Mouse (Mus musculus): ENCODE measurements at regions not wholly inside any gene's neighbourhood (a gene's known extent, or its start where the extent isn't known, plus 50 kb on each side); places are given as distances from the start of the nearest gene placed in this dataset.

- no peak for ATAC-seq
These were observed 131.7 kb upstream of the Marcks start for GRCm38 (mm10) chr10:37270236-37271000.

GRCm38 (mm10) chr10:37266909-37267308 is 128.2 kb upstream of the Marcks start:
- ATAC-seq = no peak

- ATAC-seq = no peak
These were observed 122.2 kb upstream of the Marcks start for GRCm38 (mm10) chr10:37260791-37261488.

- no peak for ATAC-seq
These were observed 120.5 kb upstream of the Marcks start for GRCm38 (mm10) chr10:37259186-37259585.

- ATAC-seq = no peak
These were observed 118.8 kb upstream of the Marcks start for GRCm38 (mm10) chr10:37257544-37257943.

GRCm38 (mm10) chr10:37250934-37251521 is 112.3 kb upstream of the Marcks start:
- ATAC-seq = no peak

GRCm38 (mm10) chr10:37250157-37250556 is 111.4 kb upstream of the Marcks start:
- peak; percentile 42 for ATAC-seq

- peak; percentile 16 for ATAC-seq
These were observed 110.8 kb upstream of the Marcks start for GRCm38 (mm10) chr10:37249511-37249910.

GRCm38 (mm10) chr10:37247121-37247520 is 108.4 kb upstream of the Marcks start:
- no peak for ATAC-seq

GRCm38 (mm10) chr10:37243136-37243535 is 104.4 kb upstream of the Marcks start:
- no peak for ATAC-seq

- no peak for ATAC-seq
These were observed 103.1 kb upstream of the Marcks start for GRCm38 (mm10) chr10:37241821-37242263.

GRCm38 (mm10) chr10:37240634-37241033 is 101.9 kb upstream of the Marcks start:
- ATAC-seq = peak; percentile 19

GRCm38 (mm10) chr10:37240201-37240600 is 101.5 kb upstream of the Marcks start:
- ATAC-seq = no peak

- ATAC-seq = no peak
These were observed 97.5 kb upstream of the Marcks start for GRCm38 (mm10) chr10:37236001-37236822.

- ATAC-seq = peak; percentile 74
These were observed 93.3 kb upstream of the Marcks start for GRCm38 (mm10) chr10:37231936-37232556.

- no peak for ATAC-seq
These were observed 92.4 kb upstream of the Marcks start for GRCm38 (mm10) chr10:37231159-37231558.

GRCm38 (mm10) chr10:37227889-37228288 is 89.2 kb upstream of the Marcks start:
- ATAC-seq = no peak

GRCm38 (mm10) chr10:37221730-37222129 is 83.0 kb upstream of the Marcks start:
- no peak for ATAC-seq

- no peak for ATAC-seq
These were observed 81.7 kb upstream of the Marcks start for GRCm38 (mm10) chr10:37220434-37220833.

- ATAC-seq = no peak
These were observed 81.2 kb upstream of the Marcks start for GRCm38 (mm10) chr10:37219936-37220335.

GRCm38 (mm10) chr10:37219381-37219780 is 80.7 kb upstream of the Marcks start:
- no peak for ATAC-seq

GRCm38 (mm10) chr10:37214656-37215055 is 75.9 kb upstream of the Marcks start:
- ATAC-seq = no peak
